Mouse (Mus musculus) stomach, postnatal 0 days (tissue): ENCODE data around the gene Gm17359.

ENCODE experiments used
- CTCF ChIP-seq: IDR thresholded peaks from 2 replicates; pipeline ENCODE4 v1.5.1; 2016; ENCODE audit warnings: antibody characterized with exemption, low read depth, mild to moderate bottlenecking, moderate library complexity
- EP300 ChIP-seq: optimal IDR thresholded peaks from 2 replicates; pipeline ENCODE3; 2016; ENCODE audit warnings: antibody characterized with exemption

GRCm38 (mm10) chr3:79438276-79438675 is 101.8 kb downstream of the Gm17359 start:
- TF ChIP-seq CTCF = no peak
- TF ChIP-seq EP300 = no peak
